Mouse (Mus musculus) central nervous system, embryonic 11.5 days (tissue): ENCODE measurements around the gene Ciapin1. TPM values are rescaled to one million over a fixed set of nuclear protein-coding genes. Genes with fewer than 3 reads are reported as not detected.

Experiments used
- polyA plus RNA-seq: library from polyadenylated mRNA; depleted of rRNA; stranded (reverse); fragments of >200 nt; gene quantifications from 2 replicates; pipeline ENCODE4 v1.2.3, GENCODE M21; 2012; rRNA removed

Gene Ciapin1
- 71.1 and 73.5 TPM in 2 replicates for polyA plus RNA-seq

DNA sequence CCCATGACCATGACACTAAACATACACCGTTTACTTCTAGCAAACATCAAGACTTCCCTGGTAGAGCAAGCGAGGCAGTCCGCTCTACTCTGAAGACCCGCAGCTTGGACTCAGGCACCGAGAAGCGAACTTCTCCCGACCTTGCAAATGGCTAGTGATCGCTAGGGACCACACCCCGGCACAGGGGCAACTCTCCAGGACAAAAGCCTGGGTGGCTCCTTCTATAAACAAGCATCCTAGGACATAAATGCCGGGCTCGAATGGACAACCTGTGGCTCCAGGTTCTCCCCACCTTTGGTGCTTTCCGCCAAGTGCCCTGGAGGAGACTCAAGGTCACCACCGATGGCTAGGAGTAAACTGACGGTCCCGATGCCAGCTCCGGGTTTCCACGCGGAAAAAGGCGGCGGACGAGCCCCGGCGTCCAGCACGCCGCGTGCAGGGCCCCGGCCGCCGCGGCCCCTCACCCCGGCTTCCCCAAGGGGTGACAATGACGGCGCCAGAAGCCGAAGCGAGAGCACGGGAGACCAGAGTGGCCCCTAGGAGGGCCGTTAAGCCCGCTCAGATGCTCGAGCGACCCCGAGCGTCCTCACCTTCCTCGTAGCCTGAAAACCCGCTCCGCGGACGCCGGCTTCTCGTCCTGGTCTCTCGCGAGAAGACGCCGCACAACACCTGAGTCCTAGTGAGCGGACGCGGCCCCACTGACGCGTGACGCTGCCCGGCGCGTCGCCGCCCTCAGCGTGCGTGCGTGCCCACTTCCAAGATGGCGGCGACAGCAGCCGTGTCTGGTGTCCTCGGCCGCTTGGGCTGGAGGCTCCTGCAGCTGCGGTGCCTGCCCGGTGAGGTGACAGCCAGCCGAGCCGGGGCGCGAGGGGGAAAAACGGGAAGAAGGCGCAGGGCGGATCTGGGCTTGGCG is at the start of gene Ciapin1, which contains the start of gene Coq9:
Gene Ciapin1 (minus strand): TSS at position 697 of the 913 bp plus-strand sequence.
Gene Coq9 (plus strand): TSS at position 660 of the 913 bp plus-strand sequence.

DNA sequence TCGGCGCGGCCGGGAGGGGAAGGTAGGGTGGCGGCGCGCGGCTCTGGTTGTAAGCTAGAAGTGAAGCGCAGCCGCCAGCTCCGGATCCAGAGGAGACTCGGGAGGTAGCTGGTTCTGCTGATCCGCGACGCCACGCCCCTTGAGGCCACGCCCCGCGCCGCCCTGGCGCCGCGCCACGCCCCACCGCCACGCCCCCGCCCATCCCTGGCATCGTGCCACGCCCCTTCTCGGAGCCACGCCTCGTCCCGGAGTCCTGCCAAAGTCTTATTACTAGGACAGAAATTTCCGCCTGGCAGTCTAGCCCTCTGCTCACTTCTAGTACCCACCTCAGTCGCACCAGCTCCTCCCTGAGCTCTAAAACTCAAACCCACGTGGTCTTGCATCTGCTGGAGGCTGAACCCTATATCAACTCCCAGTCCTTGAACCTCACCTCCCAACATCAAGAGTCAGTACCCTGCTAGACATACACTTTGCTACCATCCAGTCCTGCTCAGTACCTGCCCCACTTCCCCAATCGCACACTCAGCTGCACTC is 38.1 kb upstream of the Ciapin1 start, which contains the start of gene Dok4:
Gene Dok4 (minus strand): TSS at position 134 of the 534 bp plus-strand sequence.

DNA sequence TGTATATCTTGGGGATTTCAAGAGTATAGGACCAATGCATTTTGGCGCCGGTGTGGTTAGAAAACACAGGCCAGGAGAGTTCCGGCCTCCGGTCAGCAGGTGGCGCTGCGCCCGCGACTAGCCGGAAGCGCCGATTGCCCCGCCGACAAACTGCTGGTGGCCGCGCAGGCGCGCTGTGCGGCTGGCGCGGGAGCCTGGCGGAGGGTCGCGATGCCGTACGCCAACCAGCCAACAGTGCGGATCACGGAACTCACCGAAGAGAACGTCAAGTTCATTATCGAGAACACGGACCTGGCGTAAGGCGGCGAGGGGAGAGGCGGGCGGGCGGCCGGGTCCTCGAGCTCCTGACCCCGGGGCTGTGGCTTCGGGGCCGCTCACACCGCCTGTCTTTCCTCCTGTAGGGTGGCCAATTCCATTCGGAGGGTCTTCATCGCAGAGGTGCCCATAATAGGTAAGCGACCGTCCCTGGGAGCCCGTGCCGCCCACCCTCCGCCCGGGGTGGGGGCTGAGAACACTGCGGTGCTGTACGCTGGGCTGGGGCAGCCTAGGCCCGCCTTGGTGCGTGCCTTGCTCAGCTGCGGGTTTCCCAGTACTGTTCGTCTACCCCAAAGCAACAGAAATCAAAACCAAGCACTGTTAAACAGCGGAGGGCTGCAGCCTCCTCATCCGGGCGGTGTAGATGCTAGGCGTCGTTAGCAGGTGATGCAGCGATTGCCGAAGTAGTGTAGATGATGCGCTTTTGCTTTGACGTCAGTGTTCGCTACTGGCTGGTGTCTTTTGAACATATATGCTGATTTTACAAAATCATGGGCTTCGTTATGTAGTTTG is 19.4 kb upstream of the Ciapin1 start, which contains the start of gene Polr2c:
Gene Polr2c (plus strand): TSS at position 105 of the 828 bp plus-strand sequence.

DNA sequence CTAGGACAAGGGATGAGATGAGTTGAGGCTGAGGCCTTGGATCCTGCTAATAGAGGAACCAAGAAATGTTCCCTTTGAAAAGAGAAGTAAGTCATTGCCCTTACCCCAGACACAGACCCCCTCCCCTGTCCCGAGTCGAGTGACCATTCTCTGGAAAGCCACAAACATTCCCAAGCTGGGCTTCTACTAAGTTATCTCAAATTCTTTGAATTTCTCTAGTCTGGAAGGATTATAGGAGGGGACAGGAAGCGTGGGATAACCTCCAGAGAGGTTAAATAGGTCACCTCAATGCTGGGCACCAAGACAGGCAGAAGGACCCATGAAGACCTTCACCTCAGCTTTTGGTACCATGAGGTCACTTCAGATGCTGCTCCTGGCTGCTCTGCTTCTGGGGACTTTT is 28.0 kb downstream of the Ciapin1 start, which contains the start of gene Ccl17:
Gene Ccl17 (plus strand): TSS at position 301 of the 400 bp plus-strand sequence.

DNA sequence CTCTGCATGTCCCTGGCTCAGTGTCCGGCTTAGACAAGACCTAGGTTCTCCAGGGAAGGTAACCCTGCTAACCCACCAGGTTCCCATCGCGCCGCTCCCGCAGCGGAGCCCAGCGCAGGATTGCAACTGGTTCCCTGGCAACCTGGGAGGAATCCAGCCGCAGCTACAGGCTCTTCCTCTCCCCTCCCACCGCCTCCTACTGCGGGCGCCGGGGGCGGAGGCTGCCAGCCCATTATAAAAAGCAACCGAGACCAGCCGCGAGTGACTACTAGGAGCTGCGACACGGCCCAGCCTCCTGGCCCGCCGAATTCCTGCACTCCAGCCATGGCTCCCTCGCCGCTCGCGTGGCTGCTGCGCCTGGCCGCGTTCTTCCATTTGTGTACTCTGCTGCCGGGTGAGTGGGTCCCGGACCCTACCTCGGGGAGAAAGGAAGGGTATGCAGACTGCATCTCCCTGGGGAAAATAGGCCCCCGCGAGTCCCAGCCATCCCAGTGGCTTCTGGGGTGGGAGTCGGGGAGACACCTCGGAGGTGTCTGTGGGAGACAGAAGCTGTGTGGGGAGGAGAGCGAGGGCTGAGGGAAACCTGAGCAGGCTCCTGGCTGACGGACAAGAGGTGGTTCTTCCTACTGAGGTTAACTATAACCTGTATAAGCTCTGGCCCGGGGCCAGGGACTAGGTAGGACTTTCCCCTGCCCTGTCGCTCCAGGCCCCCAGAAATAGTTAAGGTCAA is 66.1 kb downstream of the Ciapin1 start, which contains the start of gene Cx3cl1:
Gene Cx3cl1 (plus strand): TSS at position 69 of the 730 bp plus-strand sequence.

Other genes with a start within 250 kb of the Ciapin1 start
- gene Rspry1, start 236.4 kb downstream of the Ciapin1 start, polyA plus RNA-seq = 25.5 and 28.3 TPM in 2 replicates
- 76.1 and 182 TPM in 2 replicates for gene Fam192a, start 236.4 kb downstream of the Ciapin1 start, polyA plus RNA-seq
- gene Arl2bp, start 171.8 kb downstream of the Ciapin1 start, polyA plus RNA-seq = 170 and 186 TPM in 2 replicates
- gene Pllp, start 142.1 kb downstream of the Ciapin1 start, polyA plus RNA-seq = 0.19 and 0.29 TPM in 2 replicates
- not detected in 2 replicates for gene Ccl22, start 92.8 kb downstream of the Ciapin1 start, polyA plus RNA-seq
- gene Cx3cl1, start 66.3 kb downstream of the Ciapin1 start, polyA plus RNA-seq = 7.0 and 7.1 TPM in 2 replicates
- 0.15 TPM in 1 of 2 replicates, not detected in the other for gene Ccl17, start 27.9 kb downstream of the Ciapin1 start, polyA plus RNA-seq
- gene Coq9, start within 50 bp of the Ciapin1 start, polyA plus RNA-seq = 56.5 and 57.9 TPM in 2 replicates
- gene Polr2c, start 19.1 kb upstream of the Ciapin1 start, polyA plus RNA-seq = 124 and 127 TPM in 2 replicates
- 15.2 and 21.9 TPM in 2 replicates for gene Dok4, start 38.0 kb upstream of the Ciapin1 start, polyA plus RNA-seq
- gene Ccdc102a, start 79.7 kb upstream of the Ciapin1 start, polyA plus RNA-seq = 24.7 and 25.5 TPM in 2 replicates
- gene Adgrg5, start 85.3 kb upstream of the Ciapin1 start, polyA plus RNA-seq = 0.20 and 0.42 TPM in 2 replicates
- gene Adgrg1, start 136.4 kb upstream of the Ciapin1 start, polyA plus RNA-seq = 160 and 196 TPM in 2 replicates
- gene Adgrg3, start 179.3 kb upstream of the Ciapin1 start, polyA plus RNA-seq = 3.7 and 5.3 TPM in 2 replicates
- 0.25 and 0.55 TPM in 2 replicates for gene Drc7, start 216.7 kb upstream of the Ciapin1 start, polyA plus RNA-seq
- 28.8 and 36.1 TPM in 2 replicates for gene Katnb1, start 242.8 kb upstream of the Ciapin1 start, polyA plus RNA-seq